Mouse (Mus musculus) heart, embryonic 13.5 days (tissue): ENCODE data around the gene Mmaa. TPM values are rescaled to one million over a fixed set of nuclear protein-coding genes. Genes with fewer than 3 reads are reported as not detected.

Experiments
- ATAC-seq: fragments of 200-750 bp; cut with Nextera tagmentation; 2 replicates; pipeline ENCODE4 v1.8.0; 2017; ENCODE audit warnings: moderate TSS enrichment; ENCODE audit not compliant: insufficient number of reproducible peaks, low FRiP score, low TSS enrichment; ENCODE audit errors: extremely low read depth
- H3K27ac ChIP-seq: fragments of 300-500 bp; sonication (generic); replicated peaks from 2 replicates; pipeline ENCODE4 v1.5.1; 2015; ENCODE audit warnings: moderate library complexity, mild to moderate bottlenecking, inconsistent platforms
- H3K27me3 ChIP-seq: fragments of 300-500 bp; sonication (generic); replicated peaks from 2 replicates; pipeline ENCODE4 v1.6.1; 2015; ENCODE audit warnings: mild to moderate bottlenecking, inconsistent platforms
- H3K36me3 ChIP-seq: fragments of 300-500 bp; sonication (generic); 2 replicates; pipeline ENCODE4 v1.6.1; 2015; ENCODE audit warnings: mild to moderate bottlenecking, inconsistent platforms
- H3K4me1 ChIP-seq: fragments of 300-500 bp; sonication (generic); 2 replicates; pipeline ENCODE4 v1.6.1; 2015; ENCODE audit warnings: inconsistent platforms
- H3K4me2 ChIP-seq: fragments of 300-500 bp; sonication (generic); 2 replicates; pipeline ENCODE4 v1.6.1; 2015; ENCODE audit warnings: inconsistent platforms, mild to moderate bottlenecking, moderate library complexity
- H3K4me3 ChIP-seq: fragments of 300-500 bp; sonication (generic); 2 replicates; pipeline ENCODE4 v1.5.1; 2015; ENCODE audit warnings: moderate library complexity, mild to moderate bottlenecking, inconsistent platforms
- H3K9ac ChIP-seq: fragments of 300-500 bp; sonication (generic); 2 replicates; pipeline ENCODE4 v1.6.1; 2015; ENCODE audit warnings: inconsistent platforms, mild to moderate bottlenecking, moderate library complexity
- H3K9me3 ChIP-seq: fragments of 300-500 bp; sonication (generic); 2 replicates; pipeline ENCODE4 v1.6.1; 2016; ENCODE audit warnings: inconsistent platforms
- WGBS: fragments of 180-500 bp; shearing (Covaris S2); methylation state at CpG from one replicate; pipeline ENCODE4 v1.1.7; 2015; ENCODE audit warnings: mixed read lengths; 5-methylcytosine and 5-hydroxymethylcytosine counted together
- polyA plus RNA-seq: library from polyadenylated mRNA; unstranded; fragments of >200 nt; fragmentation: Nextera tagmentation; extraction: Ambion mirVana; gene quantifications from 2 replicates; pipeline ENCODE4 v1.2.1, GENCODE M21; 2015

Gene Mmaa
- polyA plus RNA-seq, 1 experiment from 2014 or later = 13.1 TPM

GRCm38 (mm10) chr8:79222752-79223141 is 72.0 kb downstream of the Mmaa start:
- H3K9me3 ChIP-seq = no peaks in the 10 kb centered on the region
- peaks cover 20% of the 10 kb centered on the region for H3K4me1 ChIP-seq
- no peaks in the 10 kb centered on the region for H3K27me3 ChIP-seq
- H3K4me2 ChIP-seq = no peak overlapping the region
- ATAC-seq = no peak
- peak overlapping the region; percentile 37; the same call in 1 of the 2 replicates for H3K27ac ChIP-seq
- WGBS = 45% methylated on average over 5 of the region's 5 CpGs
- H3K36me3 ChIP-seq = no peaks in the 10 kb centered on the region
- H3K9ac ChIP-seq = no peak overlapping the region
- no peak overlapping the region for H3K4me3 ChIP-seq

- WGBS = 48% methylated on average over 5 of the region's 5 CpGs
- no peak overlapping the region for H3K4me3 ChIP-seq
- no peak overlapping the region for H3K4me2 ChIP-seq
- ATAC-seq = no peak
- H3K36me3 ChIP-seq = no peaks in the 10 kb centered on the region
- no peak overlapping the region for H3K9ac ChIP-seq
- peaks cover 20% of the 10 kb centered on the region for H3K4me1 ChIP-seq
- H3K27ac ChIP-seq = peak overlapping the region; percentile 37; the same call in 1 of the 2 replicates
- H3K9me3 ChIP-seq = no peaks in the 10 kb centered on the region
- no peaks in the 10 kb centered on the region for H3K27me3 ChIP-seq
Observed at GRCm38 (mm10) chr8:79222106-79222751, 72.5 kb downstream of the Mmaa start.

Other genes starting within 250 kb of the Mmaa start
- not detected in 2 replicates for gene 1700011L22Rik, start 46.4 kb downstream of the Mmaa start, polyA plus RNA-seq
- gene Smad1, start 104.6 kb upstream of the Mmaa start, polyA plus RNA-seq = 19.0 and 20.2 TPM in 2 replicates